Mouse (Mus musculus) right cerebral cortex, postnatal 14 days (tissue): ENCODE results near the gene Carm1.
A peak's percentile ranks its signal among the peaks of the same experiment; 100 is the strongest.
"Not testable (repeated sequence)": the region's sequence is repeated elsewhere in the genome, so short reads cannot be mapped to it uniquely, and the experiment has no call there.

Experiments
- DNase-seq: peaks from one replicate; pipeline ENCODE4 v3.0.0; 2022

Carm1 gene

DNA sequence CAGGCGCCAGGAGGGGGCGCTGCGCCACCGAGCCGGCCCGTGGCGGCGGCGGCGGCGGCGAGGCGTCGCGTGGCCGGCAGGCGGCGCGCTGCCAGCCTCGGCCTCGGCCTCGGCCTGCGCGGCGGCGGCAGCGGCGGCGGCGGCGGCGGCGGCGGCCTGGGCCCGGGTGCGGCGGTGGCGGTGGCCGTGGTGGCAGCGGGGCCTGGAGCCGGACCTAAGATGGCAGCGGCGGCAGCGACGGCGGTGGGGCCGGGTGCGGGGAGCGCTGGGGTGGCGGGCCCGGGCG is at the start of gene Carm1:
Gene Carm1, plus strand, starts transcription at position 106 of the 286 bp plus-strand sequence.
- DNase-seq = peak; percentile 58

- no peak for DNase-seq
Measured at GRCm38 (mm10) chr9:21497050-21497542, 49.6 kb upstream of the Carm1 start.

GRCm38 (mm10) chr9:21497664-21498063 is 49.0 kb upstream of the Carm1 start:
- no peak for DNase-seq

DNA sequence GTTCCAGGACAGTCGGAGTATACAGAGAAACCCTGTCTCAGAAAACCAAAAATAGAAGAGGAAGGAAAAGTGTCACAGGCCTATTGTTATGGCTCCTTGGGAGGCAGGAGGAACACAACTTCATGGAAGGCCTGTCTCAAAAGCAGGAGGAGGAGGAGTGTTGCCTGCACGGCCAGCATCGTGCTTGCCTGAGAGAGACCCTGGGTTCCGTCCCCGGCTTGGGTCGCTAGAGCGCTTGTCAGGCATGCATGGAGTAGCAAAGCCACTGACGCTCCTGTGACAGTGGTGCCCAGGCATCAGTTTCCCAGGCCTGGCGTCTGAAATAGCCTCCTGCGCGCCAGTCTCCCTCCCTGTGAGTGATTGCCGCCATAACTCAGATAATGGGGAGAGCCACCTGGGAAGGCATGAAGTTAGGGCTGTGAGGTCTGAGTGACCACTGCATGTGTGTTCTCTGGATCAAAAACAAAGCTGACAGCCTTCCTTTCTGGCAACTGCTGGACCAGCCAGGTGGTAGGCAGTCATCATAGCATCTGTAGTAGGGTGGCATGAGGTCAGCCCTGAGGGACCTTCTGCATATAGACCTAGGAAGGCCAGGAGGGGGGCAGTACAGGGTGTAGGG is 48.3 kb upstream of the Carm1 start:
- no peak for DNase-seq

- DNase-seq = no peak
Measured at GRCm38 (mm10) chr9:21503352-21503751, 43.3 kb upstream of the Carm1 start.

GRCm38 (mm10) chr9:21505767-21506166 is 40.9 kb upstream of the Carm1 start:
- no peak for DNase-seq

GRCm38 (mm10) chr9:21507753-21508430 is 38.8 kb upstream of the Carm1 start:
- DNase-seq = no peak

DNA sequence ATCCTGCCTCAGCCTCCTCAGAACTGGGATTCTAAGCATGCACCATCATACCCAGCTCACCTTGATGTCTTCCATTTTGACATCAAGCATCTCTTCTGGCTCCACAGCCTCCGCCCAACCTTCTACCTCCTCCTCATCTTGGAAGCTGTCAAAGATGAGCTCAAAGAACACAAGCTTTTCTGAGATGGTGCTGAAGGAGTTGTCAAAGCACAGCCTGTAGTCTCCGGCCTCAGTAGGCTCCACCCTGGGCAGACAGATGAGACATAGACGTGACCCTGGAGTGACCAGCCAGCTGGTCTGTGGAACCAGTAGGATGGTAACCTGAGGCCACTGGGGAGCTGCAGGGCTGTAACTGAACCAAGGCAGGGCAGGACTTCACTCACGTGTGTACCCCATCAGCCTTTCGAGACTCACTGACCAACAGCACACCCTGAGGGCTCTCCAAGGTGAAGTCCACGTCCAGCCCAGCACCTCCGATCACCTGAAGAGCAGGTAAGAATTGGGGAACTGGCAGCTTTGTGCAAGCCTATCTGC is 37.8 kb upstream of the Carm1 start:
- DNase-seq = no peak

GRCm38 (mm10) chr9:21509772-21510688 is 36.7 kb upstream of the Carm1 start, which contains the start of gene Tmed1:
Gene Tmed1, minus strand, starts transcription at chr9:21510252.
- DNase-seq = peak; percentile 89

GRCm38 (mm10) chr9:21510689-21511015 is 36.0 kb upstream of the Carm1 start:
- no peak for DNase-seq

DNA sequence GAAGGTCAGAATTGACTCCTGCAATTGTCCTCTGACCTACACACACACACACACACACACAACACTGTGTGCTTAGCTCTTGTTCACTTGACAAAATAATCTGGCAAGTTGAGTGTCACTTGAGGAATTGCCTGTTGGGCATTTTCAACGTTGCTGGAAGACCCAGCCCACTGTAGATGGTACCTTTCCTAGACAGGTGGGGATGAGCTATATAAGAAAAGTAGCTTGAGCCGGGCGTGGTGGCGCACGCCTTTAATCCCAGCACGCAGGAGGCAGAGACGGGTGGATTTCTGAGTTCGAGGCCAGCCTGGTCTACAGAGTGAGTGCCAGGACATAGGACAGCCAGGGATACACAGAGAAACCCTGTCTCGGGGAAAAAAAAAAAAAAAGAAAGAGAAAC is 35.6 kb upstream of the Carm1 start:
- DNase-seq = no peak

DNA sequence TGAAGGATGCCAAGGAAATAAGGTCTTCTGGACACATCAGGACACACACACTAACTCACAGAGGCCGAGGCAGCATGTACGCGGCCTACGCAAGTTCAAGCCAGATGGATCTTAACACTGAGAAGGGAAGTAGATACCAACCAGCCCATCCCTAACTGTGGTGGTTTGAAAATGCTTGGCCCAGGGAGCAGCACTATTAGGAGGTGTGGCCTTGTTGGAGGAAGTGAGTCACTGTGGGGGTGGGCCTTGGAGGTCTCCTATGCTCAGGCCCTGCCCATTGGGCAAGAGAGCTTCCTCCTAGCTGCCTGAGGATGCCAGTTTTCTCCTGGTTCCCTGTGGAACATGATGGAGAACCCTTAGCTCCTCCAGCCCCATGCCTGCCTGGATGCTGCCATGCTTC is 33.2 kb upstream of the Carm1 start:
- DNase-seq = no peak

DNA sequence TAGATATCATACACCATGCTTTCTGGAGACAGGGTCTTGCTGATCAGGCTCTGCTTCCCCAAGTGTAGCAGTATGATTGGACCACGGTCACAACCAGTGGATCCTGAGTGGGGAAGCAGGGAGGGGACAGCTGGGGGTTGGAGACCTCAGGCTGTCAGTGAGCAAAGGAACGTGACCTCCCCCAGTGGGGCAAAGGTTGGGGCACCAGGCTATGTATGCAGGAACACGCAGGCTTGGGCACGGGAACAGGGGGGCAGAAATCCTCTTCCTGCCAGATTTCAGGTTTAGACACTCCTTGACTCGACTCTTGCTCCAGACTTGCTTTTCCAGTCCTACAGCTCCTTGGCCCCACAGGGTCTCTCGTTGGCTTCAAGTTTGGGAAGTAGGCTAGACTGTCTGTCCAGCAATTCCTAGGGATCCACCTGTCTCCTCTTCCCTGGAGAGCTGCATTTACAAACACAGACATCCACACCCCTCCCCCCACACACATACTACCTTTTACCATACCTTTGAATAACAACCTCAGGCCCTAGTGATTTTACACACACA is 28.7 kb upstream of the Carm1 start:
- DNase-seq = no peak

GRCm38 (mm10) chr9:21518690-21519089 is 28.0 kb upstream of the Carm1 start:
- not testable (repeated sequence) for DNase-seq

DNA sequence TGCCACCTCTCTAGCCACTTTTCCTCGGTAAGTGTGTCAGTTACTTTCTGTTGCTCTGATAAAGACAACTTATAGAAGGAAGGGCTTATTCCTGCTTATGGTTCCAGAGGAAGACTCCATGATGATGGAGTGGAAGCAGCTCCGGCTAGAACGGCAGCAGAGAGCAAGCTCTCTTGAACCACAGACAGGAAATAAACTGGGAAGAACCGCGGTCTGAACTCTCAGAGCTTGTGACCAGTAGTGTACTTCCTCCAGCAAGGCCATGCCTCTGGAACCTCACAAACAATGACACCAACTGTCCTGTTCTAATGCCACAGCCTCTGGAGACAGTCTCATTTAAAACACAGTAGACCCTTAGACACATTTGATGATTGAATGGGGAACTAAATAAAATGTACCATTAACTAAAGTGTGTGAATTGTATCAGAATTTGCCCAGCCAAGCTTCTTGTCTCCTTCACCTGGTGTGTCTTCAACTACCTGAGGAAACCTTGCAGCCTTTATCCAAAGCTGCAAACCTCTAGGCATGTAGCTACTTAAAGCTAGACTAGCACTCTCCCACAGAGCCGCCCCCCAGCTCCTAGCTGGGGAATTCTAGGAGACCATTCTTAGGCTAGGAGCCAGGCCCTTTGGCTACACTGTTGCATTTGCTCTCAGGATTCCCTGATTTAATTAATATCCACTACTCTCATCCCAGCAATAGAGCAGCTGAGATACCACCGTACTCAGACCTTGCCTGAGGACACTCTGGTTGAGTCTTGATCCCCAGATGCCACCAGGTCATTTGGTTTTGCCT is 21.4 kb upstream of the Carm1 start:
- DNase-seq = no peak

- no peak for DNase-seq
Measured at GRCm38 (mm10) chr9:21525937-21526633, 20.6 kb upstream of the Carm1 start, which contains the start of gene AB124611. Gene AB124611, plus strand, starts transcription at chr9:21526176.

DNA sequence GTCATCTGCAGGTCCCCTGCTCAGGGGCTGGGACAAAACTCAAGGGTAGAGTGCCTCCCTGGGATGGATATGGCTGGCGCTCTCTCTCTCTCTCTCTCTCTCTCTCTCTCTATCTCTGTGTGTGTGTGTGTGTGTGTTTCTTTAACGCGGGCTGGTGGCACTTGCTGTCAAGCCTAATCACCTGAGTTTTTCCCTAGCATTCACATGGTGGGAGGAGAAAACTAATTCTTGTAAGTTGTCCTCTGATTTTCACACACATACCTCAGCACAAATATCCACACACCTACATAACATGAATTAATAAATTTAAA is 20.1 kb upstream of the Carm1 start:
- no peak for DNase-seq

- no peak for DNase-seq
Measured at GRCm38 (mm10) chr9:21527100-21527801, 19.4 kb upstream of the Carm1 start.

GRCm38 (mm10) chr9:21527917-21528324 is 18.8 kb upstream of the Carm1 start:
- no peak for DNase-seq

GRCm38 (mm10) chr9:21536501-21536900 is 10.2 kb upstream of the Carm1 start:
- DNase-seq = no peak

DNA sequence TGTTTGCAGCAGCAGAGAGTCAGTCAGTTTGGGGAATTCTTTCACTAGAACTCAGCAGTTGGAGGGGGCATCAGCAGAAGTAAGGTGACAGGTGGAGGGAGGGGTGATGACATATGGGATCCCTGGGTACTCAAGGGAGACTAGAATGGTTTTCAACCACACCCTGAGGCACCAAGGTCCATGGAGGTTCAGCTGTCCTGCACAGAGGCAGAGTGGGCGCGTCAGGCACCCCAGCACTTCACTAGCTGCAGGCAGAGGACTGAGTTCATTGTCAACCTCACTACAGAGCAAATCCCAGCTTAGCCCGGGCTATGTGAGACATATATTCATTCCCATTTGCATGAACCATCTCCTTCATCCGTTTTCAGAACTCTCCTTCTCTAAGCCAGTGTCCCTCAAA is 9.7 kb upstream of the Carm1 start:
- DNase-seq = no peak
